Mouse (Mus musculus) inflammation-experienced regulatory T-cells, adult 6 months (primary cell): ENCODE results near the gene Cadm1. TPM values are rescaled to one million over a fixed set of nuclear protein-coding genes. Genes with fewer than 3 reads are reported as not detected.

ENCODE experiments used
- ATAC-seq: one replicate; pipeline ENCODE4 v1.8.0; 2017
- polyA plus RNA-seq, 3 experiments: library from polyadenylated mRNA; unstranded; fragments of 100-300 nt; shearing (Covaris generic); gene quantifications; one replicate each; pipeline ENCODE4 v1.2.1; 2017

Cadm1 gene
- polyA plus RNA-seq, 3 experiments from 2014 or later = 0.42 TPM; not detected in 2

DNA sequence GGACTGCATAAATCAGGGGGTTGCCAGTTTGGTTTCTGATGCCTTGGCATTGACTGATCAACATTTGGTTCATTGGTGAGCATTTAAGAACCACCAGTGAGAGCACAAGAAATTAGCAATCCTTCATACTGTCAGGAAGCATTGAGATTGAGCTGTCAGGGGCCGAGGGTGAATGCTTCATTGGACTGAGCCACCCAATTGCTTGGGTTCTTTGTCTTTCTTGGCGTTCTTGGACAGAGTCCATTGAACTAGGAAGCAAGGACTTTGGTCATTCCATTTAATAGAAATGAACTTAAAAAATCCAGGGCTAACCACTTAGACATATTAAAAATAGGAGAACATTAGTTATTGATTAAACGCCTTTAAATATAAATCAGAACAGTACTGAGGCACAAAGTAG is 214.9 kb downstream of the Cadm1 start:
- ATAC-seq = no peak

GRCm38 (mm10) chr9:47745716-47746115 is 215.7 kb downstream of the Cadm1 start:
- ATAC-seq = no peak

GRCm38 (mm10) chr9:47749160-47749559 is 219.2 kb downstream of the Cadm1 start:
- ATAC-seq = no peak

DNA sequence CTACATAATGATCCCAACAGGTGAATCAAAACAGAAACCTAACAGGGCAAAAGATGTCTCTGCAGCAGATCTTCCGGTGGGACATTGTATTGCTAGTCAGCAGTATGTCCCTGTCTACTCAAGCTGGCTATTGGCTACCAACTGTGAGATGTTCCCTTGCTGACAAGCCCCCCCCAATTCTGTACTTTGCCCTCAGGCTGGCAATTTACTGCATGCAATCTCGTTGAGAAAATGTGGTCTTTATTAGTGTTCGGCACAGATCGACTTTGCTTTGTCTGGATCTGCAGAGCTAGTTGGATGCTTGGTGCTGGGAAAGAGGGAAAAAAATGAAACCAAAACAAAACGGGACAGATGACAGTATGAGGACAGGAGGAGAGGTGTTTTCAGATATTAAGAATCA is 222.5 kb downstream of the Cadm1 start:
- no peak for ATAC-seq

DNA sequence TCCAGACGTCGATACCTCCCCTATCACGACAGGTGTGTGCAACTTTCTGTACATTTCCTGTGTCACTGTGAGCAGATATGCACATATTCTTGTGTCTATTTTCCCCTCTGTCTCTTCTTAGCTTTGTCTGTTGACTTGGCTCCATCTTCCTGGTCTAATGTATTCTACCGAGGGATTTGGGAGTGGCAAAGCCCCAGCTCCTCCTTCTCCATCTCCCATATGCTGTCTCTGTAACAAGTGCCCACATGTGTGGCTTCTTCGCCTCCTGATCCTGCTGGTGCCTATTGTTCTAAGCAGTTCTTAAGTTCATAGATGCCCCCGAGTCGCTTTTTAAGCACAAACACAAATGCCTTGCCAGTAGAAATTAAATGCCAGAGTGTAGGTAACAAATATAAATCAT is 223.2 kb downstream of the Cadm1 start:
- no peak for ATAC-seq

GRCm38 (mm10) chr9:47755119-47755518 is 225.1 kb downstream of the Cadm1 start:
- ATAC-seq = no peak

GRCm38 (mm10) chr9:47757798-47758197 is 227.8 kb downstream of the Cadm1 start:
- no peak for ATAC-seq

GRCm38 (mm10) chr9:47758320-47758719 is 228.3 kb downstream of the Cadm1 start:
- ATAC-seq = no peak

DNA sequence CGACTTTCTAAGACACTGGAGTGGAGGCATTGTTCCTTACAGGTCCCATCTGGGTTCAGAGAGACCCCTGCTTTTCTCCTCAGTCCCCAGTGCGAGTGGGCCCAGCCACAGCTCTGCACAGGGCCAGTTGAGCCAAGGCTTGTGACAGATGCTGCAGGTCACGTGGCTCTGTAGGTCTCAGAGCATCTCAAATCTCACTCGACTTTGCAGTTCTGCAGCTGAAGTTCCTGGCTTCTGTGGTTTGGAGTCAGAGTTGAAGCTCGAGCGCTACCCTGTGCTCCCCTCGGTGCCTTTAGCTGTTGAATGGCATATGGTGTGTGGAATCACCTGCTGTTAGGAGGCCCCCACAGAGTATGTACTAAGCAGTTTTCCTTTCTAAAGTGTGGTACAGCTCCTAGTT is 229.8 kb downstream of the Cadm1 start:
- ATAC-seq = no peak

DNA sequence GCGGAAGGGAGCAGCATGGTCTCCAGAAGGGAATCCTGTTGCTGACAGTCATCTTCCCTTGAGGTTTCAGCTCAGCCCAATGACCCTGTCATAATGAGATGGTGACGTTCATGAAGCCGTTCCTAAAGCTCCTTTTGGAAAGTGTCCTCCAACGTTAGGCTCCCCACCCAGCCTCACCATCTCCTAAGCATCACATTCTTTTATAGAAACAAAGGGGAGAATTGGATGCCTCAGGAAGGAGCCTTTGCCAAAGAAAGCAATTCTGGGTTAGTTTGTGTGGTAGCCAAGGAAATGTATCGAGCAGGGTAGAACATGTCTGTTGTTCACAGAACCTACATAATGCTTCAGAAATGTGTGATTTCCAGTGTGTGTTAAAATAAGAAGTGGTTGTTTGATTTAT is 231.6 kb downstream of the Cadm1 start:
- no peak for ATAC-seq

DNA sequence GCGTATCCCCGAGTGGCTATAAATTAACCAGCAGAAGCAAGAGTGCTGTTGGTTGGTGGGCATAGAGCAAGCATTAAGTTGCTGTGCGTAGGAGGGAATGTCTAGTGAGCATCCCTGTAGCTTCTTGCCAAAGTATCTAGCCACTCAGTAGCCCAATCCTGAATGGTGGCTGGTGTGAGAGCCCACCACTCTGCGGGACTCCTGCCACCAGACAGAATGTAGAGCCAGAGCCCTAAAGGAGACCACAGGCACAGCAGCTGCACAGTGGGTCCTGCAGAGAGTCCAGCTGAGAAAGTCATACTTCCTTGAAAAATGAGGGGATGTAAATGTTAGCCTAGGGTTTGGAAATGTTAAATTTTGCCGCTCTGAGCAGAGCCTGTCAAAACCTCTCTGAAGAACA is 232.9 kb downstream of the Cadm1 start:
- ATAC-seq = no peak

GRCm38 (mm10) chr9:47764920-47765319 is 234.9 kb downstream of the Cadm1 start:
- no peak for ATAC-seq

- no peak for ATAC-seq
These were observed 235.3 kb downstream of the Cadm1 start for GRCm38 (mm10) chr9:47765323-47765722.

DNA sequence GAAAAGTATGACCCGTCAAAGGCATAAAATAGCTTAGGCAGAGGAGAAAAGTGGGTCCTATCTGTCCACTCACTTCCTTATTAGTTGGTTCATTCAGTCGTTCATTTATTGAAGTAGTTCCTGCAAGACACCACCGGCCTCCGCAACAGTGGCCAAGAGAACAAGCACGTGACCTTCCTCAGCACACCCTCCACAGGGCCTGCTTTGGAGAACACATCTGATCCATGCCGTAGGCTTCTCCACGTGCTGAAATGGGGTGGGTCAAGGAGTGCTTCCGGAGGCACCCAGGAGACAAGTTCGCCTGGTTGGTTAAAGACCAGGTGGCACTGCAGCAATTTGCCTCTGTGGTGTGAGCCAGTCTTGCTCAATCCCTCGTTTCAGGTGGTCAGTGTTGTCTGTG is 236.4 kb downstream of the Cadm1 start:
- no peak for ATAC-seq

DNA sequence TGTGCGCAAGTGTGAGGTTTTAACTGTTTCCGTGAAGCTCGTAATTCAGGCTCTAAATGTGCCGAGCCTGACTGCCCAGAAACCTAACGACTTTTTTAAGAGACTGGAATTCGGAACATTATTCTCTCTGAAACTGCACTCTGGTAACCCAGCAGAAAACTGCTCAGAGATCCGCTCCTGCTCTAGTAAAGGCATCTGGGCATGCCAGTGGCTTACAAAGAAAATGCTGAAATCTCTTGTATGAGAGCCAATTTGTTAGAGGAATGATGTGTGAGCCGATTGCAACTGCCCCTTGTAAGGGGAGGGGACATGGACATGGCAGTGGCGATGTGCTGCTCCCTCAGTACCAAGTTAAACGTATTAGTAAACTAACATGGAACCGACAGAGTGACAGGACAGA is 240.9 kb downstream of the Cadm1 start:
- no peak for ATAC-seq

DNA sequence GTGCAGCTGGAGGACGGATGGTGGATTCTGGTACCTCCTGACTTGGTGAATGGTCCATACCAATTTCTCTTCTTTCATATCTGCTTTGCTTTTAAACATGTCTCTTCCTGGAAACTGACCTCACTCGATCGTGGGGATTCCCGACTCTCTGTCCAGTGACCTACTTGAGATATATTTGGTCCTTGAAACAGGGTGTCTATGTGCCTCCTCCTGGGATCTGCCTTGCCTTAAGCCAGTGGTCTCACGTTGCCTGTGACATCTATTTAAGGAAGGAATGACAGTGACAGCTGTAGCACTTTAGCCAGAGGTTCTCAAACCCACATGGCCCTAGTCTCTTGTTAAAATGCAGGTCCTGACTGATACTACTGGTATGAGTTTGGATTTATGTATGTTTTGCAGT is 242.0 kb downstream of the Cadm1 start:
- no peak for ATAC-seq

- ATAC-seq = no peak
These were observed 242.8 kb downstream of the Cadm1 start for GRCm38 (mm10) chr9:47772750-47773149.

DNA sequence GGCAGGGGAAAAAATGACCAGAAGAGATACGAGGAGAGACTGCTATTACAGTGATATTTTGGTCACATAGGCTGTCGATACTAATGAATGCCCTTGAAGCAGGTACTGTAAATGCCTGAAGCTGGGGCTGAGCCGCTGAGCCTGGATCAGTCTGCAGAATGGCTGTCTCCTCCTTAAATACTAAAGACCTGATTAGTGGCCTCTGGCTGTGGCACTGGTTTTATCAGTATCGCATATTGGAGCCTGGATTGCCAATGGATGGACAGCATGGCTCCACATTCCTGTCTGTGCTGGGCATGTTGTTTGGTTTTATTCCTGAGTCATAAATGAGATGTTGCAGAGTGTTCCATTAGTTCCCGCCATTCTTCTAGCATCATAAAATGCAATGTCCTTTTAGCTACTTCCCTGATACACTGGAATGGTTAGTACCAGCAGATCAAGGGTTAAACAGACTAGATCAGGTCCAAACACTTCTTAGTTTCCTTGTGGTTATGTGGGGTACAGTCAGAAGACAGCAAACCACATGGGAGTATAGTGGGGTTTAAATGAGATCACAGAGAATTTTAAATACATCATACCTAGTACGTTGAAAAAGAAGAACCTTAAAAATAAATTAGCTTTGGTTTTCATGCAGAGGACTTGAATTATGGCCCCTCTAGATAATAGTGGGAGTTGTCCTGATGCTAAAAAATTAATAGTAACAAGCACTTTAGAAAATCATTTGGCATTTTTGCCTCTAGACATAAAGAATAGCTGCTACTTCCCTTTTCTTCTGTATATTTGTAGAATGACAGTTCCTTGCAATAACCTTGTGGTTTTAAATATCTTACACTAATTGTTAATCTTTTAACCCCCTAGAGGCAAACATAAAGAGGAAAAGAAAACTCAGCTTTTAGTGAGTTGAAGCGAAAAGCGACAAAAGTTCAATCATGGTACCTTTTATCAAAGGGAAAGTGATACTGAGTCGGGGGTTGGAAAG is 247.3 kb downstream of the Cadm1 start:
- ATAC-seq = no peak

- ATAC-seq = no peak
These were observed 248.5 kb downstream of the Cadm1 start for GRCm38 (mm10) chr9:47778438-47778837.

DNA sequence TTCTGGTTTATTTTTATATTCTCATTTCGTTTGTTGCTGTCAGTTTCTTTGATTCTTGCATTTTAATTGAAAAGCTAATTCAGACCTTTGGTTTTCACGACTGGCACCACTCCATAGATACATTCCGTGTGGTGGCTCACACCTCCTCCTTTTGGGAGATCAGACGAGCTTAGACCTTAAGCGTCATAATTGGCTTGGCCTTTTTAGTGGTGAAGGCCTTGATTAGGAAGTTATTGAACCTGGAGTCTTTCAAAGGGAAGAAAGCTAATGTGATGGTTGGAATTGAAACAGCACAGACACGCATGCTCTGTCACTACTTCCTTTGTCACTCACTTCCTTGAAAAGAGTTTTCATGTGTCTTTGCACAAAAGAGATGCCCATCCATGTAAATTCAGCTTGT is 249.3 kb downstream of the Cadm1 start:
- ATAC-seq = no peak

DNA sequence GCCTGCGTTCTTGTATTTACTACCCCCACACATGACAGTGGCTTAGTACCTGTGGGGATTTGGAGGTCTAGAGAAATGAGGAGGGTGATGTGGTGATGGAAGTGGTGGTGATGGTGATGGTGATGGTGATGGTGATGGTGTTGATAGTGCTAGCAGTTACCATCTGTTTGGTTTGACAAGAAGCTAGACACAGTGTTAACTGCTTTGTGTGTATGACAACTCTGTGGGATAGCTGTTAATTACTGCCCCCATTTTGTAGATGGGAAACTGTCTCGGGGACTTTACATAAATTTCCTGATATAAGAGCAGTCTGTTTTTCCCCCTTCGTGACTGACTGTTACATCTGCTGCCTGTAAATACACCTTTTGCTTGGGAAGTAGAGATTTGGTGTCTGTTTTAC is 256.7 kb downstream of the Cadm1 start:
- no peak for ATAC-seq

- ATAC-seq = no peak
These were observed 268.5 kb downstream of the Cadm1 start for GRCm38 (mm10) chr9:47798478-47798877.

- ATAC-seq = no peak
These were observed 271.3 kb downstream of the Cadm1 start for GRCm38 (mm10) chr9:47801242-47801641.

DNA sequence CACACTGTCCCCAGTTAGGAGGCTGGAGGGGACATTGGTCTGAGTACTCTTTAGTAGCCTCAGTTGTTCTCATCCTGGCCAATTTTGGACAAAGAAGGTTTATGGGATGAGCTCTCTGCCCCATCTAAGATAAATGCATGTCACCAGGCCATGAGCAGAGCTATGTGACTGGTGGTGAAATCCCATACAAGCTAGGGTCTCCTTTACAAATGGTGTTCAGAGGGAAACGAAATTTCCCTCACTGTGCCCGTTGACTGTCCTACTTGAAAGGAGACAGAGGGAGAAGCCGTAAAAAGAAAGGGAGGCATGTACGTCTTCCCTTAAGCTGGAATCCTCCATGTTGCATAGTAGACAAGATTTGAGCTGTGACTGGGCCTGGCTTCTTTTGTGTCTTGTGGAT is 272.6 kb downstream of the Cadm1 start:
- no peak for ATAC-seq
